ENCODE assay signal across 9 mouse cellular contexts in the genomic region with DNA sequence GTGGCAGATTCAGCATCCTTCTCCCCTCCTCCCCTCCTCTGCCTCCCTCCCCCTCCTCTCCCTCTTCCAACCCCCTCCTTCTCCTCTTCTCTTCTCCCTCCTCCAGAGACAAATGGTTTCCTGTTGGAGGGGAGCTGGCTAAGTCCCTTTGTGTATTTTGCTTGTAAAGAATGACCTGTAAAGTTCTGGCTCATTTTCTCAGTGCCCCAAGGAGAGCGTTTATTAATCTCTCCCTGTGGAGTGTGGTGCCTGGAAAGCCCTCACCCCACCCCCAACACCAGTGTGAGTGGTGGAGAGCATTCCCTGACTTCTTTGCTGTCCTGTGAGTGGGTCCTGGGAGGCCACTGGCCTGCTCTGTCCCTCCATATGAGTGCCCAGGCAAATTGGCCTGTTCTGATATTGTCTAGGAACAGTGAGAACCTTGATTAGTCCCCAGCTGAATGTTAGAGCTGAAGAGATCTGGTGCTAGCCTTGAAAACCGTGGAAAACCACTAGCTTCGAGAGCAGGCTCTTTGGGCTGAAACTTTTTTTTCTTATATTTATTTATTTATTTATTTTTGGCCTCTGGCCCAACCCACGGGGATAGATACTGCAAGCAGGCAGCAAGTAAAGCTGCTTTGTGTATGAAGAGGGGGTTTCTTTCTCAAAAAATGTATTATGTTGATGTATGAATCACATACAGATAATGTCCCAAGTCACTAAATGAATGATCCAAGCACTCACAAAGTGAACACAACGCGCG.
A peak's percentile ranks its signal among the peaks of the same experiment; 100 is the strongest.
DNase-seq lines count a peak whose midpoint lies in the region; ATAC-seq and TF ChIP-seq lines count a peak whose summit lies in the region.
"Had no signal": no experiment of that assay in that cellular context is flagged by ENCODE, and none has a peak within 500 bp of the region (broad histone marks: within the 10 kb centered on the region; RNA-seq: fewer than 3 reads in every experiment).

No protein-coding gene starts in this region.

- H3K4me2 ChIP-seq in midbrain, embryonic 12.5 days (replicated peaks) = no peak overlapping the region

- H3K27ac ChIP-seq in hindbrain, embryonic 10.5 days = peak overlapping the region; percentile 79
- peak overlapping the region; percentile 56 for H3K27ac ChIP-seq in midbrain, embryonic 12.5 days (replicated peaks)

- H3K27me3 ChIP-seq in hindbrain, embryonic 10.5 days (ENCODE audit: insufficient read depth, poor library complexity, severe bottlenecking) = no peaks in the 10 kb centered on the region
- no peaks in the 10 kb centered on the region for H3K27me3 ChIP-seq in midbrain, embryonic 12.5 days

- 67% methylated on average over 7 of the region's 7 CpGs for WGBS in hindbrain, embryonic 10.5 days
- 63% methylated on average over 7 of the region's 7 CpGs for WGBS in midbrain, embryonic 12.5 days

- TF ChIP-seq CTCF in brain, embryonic 14.5 days (IDR thresholded peaks at IDR 0.05; ENCODE audit: borderline replicate concordance, extremely low read depth, insufficient read depth, insufficient read length) = no peak

- H3K9me3 ChIP-seq in hindbrain, embryonic 10.5 days = no peaks in the 10 kb centered on the region
- H3K9me3 ChIP-seq in midbrain, embryonic 12.5 days = no peaks in the 10 kb centered on the region

- TF ChIP-seq POLR2A in brain, embryonic 14.5 days (IDR thresholded peaks at IDR 0.05; ENCODE audit: borderline replicate concordance, extremely low read depth, insufficient read depth, insufficient read length, poor library complexity, severe bottlenecking) = no peak

- H3K9ac ChIP-seq in midbrain, embryonic 12.5 days (replicated peaks) = no peak overlapping the region
- H3K9ac ChIP-seq: liver, postnatal 0 days had no signal

- H3K4me1 ChIP-seq in hindbrain, embryonic 10.5 days (replicated peaks) = peaks cover 27% of the 10 kb centered on the region
- H3K4me1 ChIP-seq in midbrain, embryonic 12.5 days = peaks cover 29% of the 10 kb centered on the region

- peak; percentile 91 for DNase-seq in heart, adult 11 months
- DNase-seq in heart, adult 9 months (ENCODE audit: low spot score in 2 of 2) = no peak
- peak; percentile 75 for DNase-seq in brain, embryonic 14.5 days (ENCODE audit: low read depth)
- DNase-seq in hindbrain, embryonic 10.5 days (ENCODE audit: low spot score) = peak; percentile 17
- DNase-seq in thymus, postnatal 36 days = no peak
- no peak for DNase-seq in adrenal gland, postnatal 25 days
- DNase-seq: liver, postnatal 0 days had no signal

- no peaks in the 10 kb centered on the region; the same call in 1 of the 2 replicates for H3K36me3 ChIP-seq in hindbrain, embryonic 10.5 days
- H3K36me3 ChIP-seq in midbrain, embryonic 12.5 days = no peaks in the 10 kb centered on the region

- ATAC-seq in midbrain, embryonic 12.5 days (ENCODE audit: low FRiP score, low read depth) = peak; percentile 58; the same call in 1 of the 2 replicates
- ATAC-seq in monocyte, adult 5-6 weeks (replicated peaks; ENCODE audit: insufficient number of reproducible peaks, low FRiP score, low TSS enrichment, poor library complexity, severe bottlenecking) = no peak
- ATAC-seq: liver, postnatal 0 days had no signal

- no peak overlapping the region for H3K4me3 ChIP-seq in hindbrain, embryonic 10.5 days
- H3K4me3 ChIP-seq in midbrain, embryonic 12.5 days = no peak overlapping the region

Comparison
In these comparisons a context has a peak if more than half of its experiments do, and no peak if none do; other contexts are left out.
1. DNase-seq: peak in heart, adult 11 months (single experiment), brain, embryonic 14.5 days (single experiment) and hindbrain, embryonic 10.5 days (single experiment); none in heart, adult 9 months (0 of 2), thymus, postnatal 36 days (0 of 2) and adrenal gland, postnatal 25 days (single experiment).